Mouse (Mus musculus) heart, adult 11 months (tissue): Measurements from ENCODE around the gene Sbk2.
A peak's percentile ranks its signal among the peaks of the same experiment; 100 is the strongest.

ENCODE experiments used
- DNase-seq: peaks from one replicate; pipeline ENCODE4 v3.0.0; 2022

The Sbk2 gene

GRCm38 (mm10) chr7:4920976-4921823 lies 43.0 kb downstream of the Sbk2 start:
- peak; percentile 96 for DNase-seq

GRCm38 (mm10) chr7:4920496-4920895 lies 43.7 kb downstream of the Sbk2 start:
- DNase-seq = no peak

- peak; percentile 91 for DNase-seq
These were observed 44.2 kb downstream of the Sbk2 start for GRCm38 (mm10) chr7:4919971-4920370.

DNA sequence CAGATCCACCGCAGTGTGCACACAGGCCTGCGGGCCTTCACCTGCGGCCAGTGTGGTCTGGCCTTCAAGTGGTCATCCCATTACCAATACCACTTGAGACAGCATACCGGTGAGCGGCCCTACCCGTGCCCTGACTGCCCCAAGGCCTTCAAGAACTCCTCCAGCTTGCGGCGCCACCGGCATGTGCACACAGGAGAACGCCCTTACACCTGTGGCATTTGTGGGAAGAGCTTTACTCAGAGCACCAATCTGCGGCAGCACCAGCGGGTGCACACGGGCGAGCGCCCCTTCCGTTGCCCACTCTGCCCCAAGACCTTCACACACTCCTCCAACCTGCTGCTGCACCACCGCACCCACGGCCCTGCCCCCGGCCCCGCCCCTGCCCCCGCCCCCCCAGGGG lies 45.1 kb downstream of the Sbk2 start:
- peak; percentile 91 for DNase-seq

- peak; percentile 90 for DNase-seq
These were observed 45.5 kb downstream of the Sbk2 start for GRCm38 (mm10) chr7:4918681-4919080.

- DNase-seq = peak; percentile 89
These were observed 46.7 kb downstream of the Sbk2 start for GRCm38 (mm10) chr7:4917494-4917893.

GRCm38 (mm10) chr7:4915669-4916416 lies 48.4 kb downstream of the Sbk2 start:
- no peak for DNase-seq

DNA sequence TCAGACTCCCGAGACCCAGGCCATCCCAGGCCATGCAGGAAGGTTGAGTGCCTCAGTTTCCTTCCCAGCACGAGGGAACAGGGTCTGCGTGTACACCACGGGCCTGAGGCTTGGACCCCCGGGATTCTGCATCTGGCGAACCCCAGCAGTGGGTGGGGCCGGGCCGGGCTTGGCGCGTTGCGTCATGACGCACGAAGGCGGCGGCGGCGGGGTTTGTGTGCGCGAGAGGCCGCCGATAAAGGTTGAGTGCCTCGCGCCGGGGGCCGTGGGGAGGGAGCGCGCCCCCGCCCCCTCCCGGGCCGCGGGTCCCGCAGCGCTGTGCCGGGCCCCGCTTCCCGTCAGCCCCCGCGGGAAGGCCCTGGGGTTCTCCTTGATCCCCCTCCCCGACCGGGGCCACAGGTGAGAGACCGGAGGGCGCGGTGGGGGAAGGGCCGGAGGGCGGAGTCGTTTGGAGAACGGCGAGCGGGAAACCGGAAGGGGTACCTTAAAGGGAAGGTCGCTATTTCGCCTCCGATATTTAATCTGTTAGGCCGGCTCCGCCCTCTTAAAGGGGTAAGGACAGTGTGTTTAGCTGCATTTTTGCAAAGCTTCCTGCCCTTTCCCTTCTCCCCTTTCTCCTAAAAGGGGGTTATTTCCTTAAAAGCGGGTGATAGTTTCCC lies 49.1 kb downstream of the Sbk2 start, which contains the start of gene Zfp628:
Gene Zfp628 (plus strand): TSS at position 211 of the 659 bp plus-strand sequence.
- peak; percentile 99 for DNase-seq

GRCm38 (mm10) chr7:4912248-4912647 lies 52.0 kb downstream of the Sbk2 start:
- no peak for DNase-seq

- peak; percentile 93 for DNase-seq
These were observed 52.6 kb downstream of the Sbk2 start for GRCm38 (mm10) chr7:4911561-4911960.

- no peak for DNase-seq
These were observed 57.7 kb downstream of the Sbk2 start, which contains the start of gene Gm36210 for GRCm38 (mm10) chr7:4906466-4906950. Gene Gm36210 (minus strand): TSS chr7:4906516.

DNA sequence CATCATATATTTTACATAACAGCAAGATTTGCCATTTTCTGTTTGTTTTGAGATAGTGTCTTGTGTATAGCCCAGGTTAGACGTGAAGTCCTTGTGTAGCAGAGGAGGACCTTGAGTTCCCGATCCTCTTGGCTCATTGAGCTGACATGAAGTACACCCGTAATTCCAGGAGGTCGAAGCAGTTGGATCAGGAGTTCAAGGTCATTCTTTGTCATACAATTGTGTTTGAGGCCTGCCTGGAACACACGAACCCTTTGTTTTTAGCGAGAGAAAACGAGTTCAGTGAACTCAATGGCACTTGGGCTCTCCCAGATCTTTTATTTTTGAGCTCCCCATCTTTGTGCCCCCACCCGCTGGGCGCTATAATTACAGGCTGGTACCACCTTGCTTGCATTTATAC lies 61.8 kb downstream of the Sbk2 start:
- DNase-seq = no peak

DNA sequence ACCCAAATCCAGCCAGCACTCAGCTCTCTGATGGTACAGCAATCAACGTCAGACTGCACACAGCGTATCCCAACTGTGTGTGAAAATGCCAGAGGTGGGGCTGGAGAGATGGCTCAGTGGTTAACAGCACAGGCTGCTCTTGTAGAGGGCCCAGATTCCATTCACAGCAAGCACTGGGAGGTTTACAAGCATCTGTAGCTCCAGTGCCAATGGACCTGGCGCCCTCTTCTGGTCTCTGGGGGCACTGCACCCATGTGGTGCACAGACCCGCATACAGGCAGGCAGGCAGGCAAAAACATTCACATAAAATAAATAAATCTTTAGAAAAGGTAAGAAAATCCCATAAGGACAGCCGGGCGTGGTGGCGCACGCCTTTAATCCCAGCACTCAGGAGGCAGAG lies 63.0 kb downstream of the Sbk2 start:
- DNase-seq = no peak

DNA sequence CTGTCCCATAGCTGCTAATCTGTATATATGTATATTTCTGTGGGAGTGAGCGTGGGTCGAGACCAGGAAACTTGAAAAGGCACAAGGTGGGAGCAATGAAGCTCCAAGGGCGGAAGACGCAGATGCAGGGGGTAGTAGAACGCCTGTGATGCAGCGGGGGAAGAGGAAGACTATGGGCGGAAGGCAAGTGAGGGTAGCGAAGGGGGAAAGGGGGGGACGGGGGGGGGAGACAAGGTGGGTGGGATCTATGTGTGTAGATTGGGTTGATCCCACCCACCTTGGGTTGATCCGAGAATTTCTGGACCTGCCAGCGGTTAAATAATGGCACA lies 63.7 kb downstream of the Sbk2 start:
- no peak for DNase-seq

- peak; percentile 93 for DNase-seq
These were observed 64.3 kb downstream of the Sbk2 start for GRCm38 (mm10) chr7:4899649-4900522.

DNA sequence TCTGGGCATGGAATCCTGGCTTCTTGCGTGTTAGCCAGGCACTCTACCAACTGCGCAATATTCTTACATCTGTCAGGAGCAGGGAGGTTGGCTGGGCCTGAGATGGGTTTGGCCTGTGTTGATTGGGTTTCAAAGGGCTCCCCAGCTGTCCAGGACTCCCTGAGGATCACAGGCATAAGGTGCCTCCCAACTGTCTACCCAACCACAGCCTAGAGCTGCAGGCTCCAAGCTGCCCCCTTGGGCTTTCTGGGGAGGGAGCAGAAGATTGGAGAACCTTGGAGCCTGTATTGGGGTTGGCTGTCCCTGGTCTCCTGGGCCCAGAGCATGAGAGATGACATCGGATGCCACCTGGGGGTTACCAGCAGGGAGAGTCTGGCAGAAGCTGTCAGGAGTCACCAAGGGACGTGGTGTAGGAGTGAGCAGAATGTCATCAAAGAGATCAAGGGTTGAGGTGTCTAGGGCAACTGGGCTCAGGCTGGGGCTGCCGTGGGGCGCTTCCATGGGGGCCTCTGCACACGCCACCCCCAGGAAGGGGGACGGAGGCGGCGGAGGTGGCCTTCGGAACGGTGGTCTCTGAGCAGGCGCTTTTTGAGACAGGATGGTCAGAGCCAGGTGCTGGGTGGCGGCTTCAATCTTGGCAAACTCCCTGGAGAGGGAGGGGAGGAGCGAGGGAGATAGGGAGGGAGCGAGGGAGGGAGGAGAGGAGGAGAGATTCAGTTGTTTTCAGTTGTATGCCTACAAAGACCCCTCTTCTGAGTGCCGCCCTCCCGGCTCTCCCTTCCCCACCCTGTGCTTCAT lies 65.2 kb downstream of the Sbk2 start:
- no peak for DNase-seq

GRCm38 (mm10) chr7:4895186-4895585 lies 69.0 kb downstream of the Sbk2 start:
- DNase-seq = no peak
